In genomic region chr7:112316239-112316638, GRCm38 (mm10) we compare ENCODE assay signal across 9 mouse cellular contexts.
A peak's percentile ranks its signal among the peaks of the same experiment; 100 is the strongest.
DNase-seq lines count a peak whose midpoint lies in the region; ATAC-seq and TF ChIP-seq lines count a peak whose summit lies in the region.
"Had no signal": no experiment of that assay in that cellular context is flagged by ENCODE, and none has a peak within 500 bp of the region (broad histone marks: within the 10 kb centered on the region; RNA-seq: fewer than 3 reads in every experiment).

No protein-coding gene starts in this region.

- no peaks in the 10 kb centered on the region for H3K4me1 ChIP-seq in forebrain, postnatal 0 days (ENCODE audit: insufficient read depth)
- H3K4me1 ChIP-seq in forebrain, embryonic 12.5 days = no peaks in the 10 kb centered on the region
- H3K4me1 ChIP-seq in midbrain, embryonic 16.5 days (ENCODE audit: control insufficient read depth, insufficient read depth, low read length) = peaks cover 6% of the 10 kb centered on the region
- no peaks in the 10 kb centered on the region for H3K4me1 ChIP-seq in forebrain, embryonic 11.5 days (replicated peaks; ENCODE audit: control insufficient read depth, insufficient read depth, low read length)

- H3K9me3 ChIP-seq in forebrain, postnatal 0 days (ENCODE audit: low read length) = no peaks in the 10 kb centered on the region
- no peaks in the 10 kb centered on the region for H3K9me3 ChIP-seq in forebrain, embryonic 12.5 days
- no peaks in the 10 kb centered on the region for H3K9me3 ChIP-seq in midbrain, embryonic 16.5 days (replicated peaks; ENCODE audit: control insufficient read depth, low read length, poor library complexity, severe bottlenecking)
- no peaks in the 10 kb centered on the region for H3K9me3 ChIP-seq in forebrain, embryonic 11.5 days (ENCODE audit: control insufficient read depth, low read length)
- H3K9me3 ChIP-seq: embryonic facial prominence, embryonic 12.5 days had no signal

- peaks cover 17% of the 10 kb centered on the region for H3K36me3 ChIP-seq in forebrain, postnatal 0 days (ENCODE audit: insufficient read depth)
- H3K36me3 ChIP-seq in forebrain, embryonic 12.5 days (replicated peaks) = no peaks in the 10 kb centered on the region
- H3K36me3 ChIP-seq in midbrain, embryonic 16.5 days (ENCODE audit: control insufficient read depth, insufficient read depth, low read length) = no peaks in the 10 kb centered on the region
- no peaks in the 10 kb centered on the region for H3K36me3 ChIP-seq in forebrain, embryonic 11.5 days (ENCODE audit: control insufficient read depth, insufficient read depth, low read length)
- H3K36me3 ChIP-seq: embryonic facial prominence, embryonic 12.5 days had no signal

- no peaks in the 10 kb centered on the region for H3K27me3 ChIP-seq in forebrain, postnatal 0 days (ENCODE audit: insufficient read depth, low read length)
- no peaks in the 10 kb centered on the region; the same call in 1 of the 2 replicates for H3K27me3 ChIP-seq in forebrain, embryonic 12.5 days
- H3K27me3 ChIP-seq in midbrain, embryonic 16.5 days (ENCODE audit: control insufficient read depth, insufficient read depth, low read depth, low read length) = no peaks in the 10 kb centered on the region
- no peaks in the 10 kb centered on the region for H3K27me3 ChIP-seq in forebrain, embryonic 11.5 days (ENCODE audit: control insufficient read depth, insufficient read depth, low read length)
- H3K27me3 ChIP-seq: embryonic facial prominence, embryonic 12.5 days had no signal

- intact Hi-C loops in gastrocnemius, postnatal 36 days (cut with DNase I) = no loop called here

- no peak for DNase-seq in forebrain, postnatal 0 days
- DNase-seq in adrenal gland, adult 18-20 months (ENCODE audit: low spot score in 2 of 2) = peak; percentile 27 to 41
- DNase-seq in gastrocnemius, postnatal 36 days = peak; percentile 37 to 64
- peak; percentile 86 to 89 for DNase-seq in left cerebral cortex, adult 18-20 months (ENCODE audit: low spot score in 2 of 2)
- peak; percentile 86 for DNase-seq in telencephalon, adult 2 months (ENCODE audit: low read depth, low spot score)
- DNase-seq in forebrain, embryonic 11.5 days (ENCODE audit: low spot score) = no peak

- H3K27ac ChIP-seq in forebrain, postnatal 0 days (ENCODE audit: low read depth, low read length) = no peak overlapping the region
- H3K27ac ChIP-seq in forebrain, embryonic 12.5 days = no peak overlapping the region
- H3K27ac ChIP-seq in midbrain, embryonic 16.5 days (ENCODE audit: low read length) = no peak overlapping the region
- H3K27ac ChIP-seq in forebrain, embryonic 11.5 days (ENCODE audit: low read depth, low read length) = no peak overlapping the region
- H3K27ac ChIP-seq: embryonic facial prominence, embryonic 12.5 days had no signal

- no peak overlapping the region for H3K4me3 ChIP-seq in forebrain, postnatal 0 days (ENCODE audit: low read depth, low read length)
- H3K4me3 ChIP-seq in forebrain, embryonic 12.5 days (replicated peaks) = no peak overlapping the region
- H3K4me3 ChIP-seq in midbrain, embryonic 16.5 days (ENCODE audit: low read depth, low read length) = no peak overlapping the region
- no peak overlapping the region for H3K4me3 ChIP-seq in forebrain, embryonic 11.5 days (ENCODE audit: low read depth, low read length)
- H3K4me3 ChIP-seq: embryonic facial prominence, embryonic 12.5 days had no signal

- no peak for TF ChIP-seq CTCF in forebrain, postnatal 0 days (IDR thresholded peaks at IDR 0.05; ENCODE audit: low read depth)

- H3K9ac ChIP-seq in forebrain, postnatal 0 days = no peak overlapping the region
- no peak overlapping the region for H3K9ac ChIP-seq in forebrain, embryonic 12.5 days
- H3K9ac ChIP-seq in midbrain, embryonic 16.5 days (ENCODE audit: low read depth, low read length) = no peak overlapping the region
- H3K9ac ChIP-seq in forebrain, embryonic 11.5 days (ENCODE audit: low read length) = no peak overlapping the region
- H3K9ac ChIP-seq: embryonic facial prominence, embryonic 12.5 days had no signal

- ATAC-seq in forebrain, postnatal 0 days = 0 out of 2 replicates have a peak, but pooled peaks have one; percentile 12
- ATAC-seq in forebrain, embryonic 12.5 days (ENCODE audit: low FRiP score) = no peak
- no peak for ATAC-seq in midbrain, embryonic 16.5 days
- ATAC-seq in forebrain, embryonic 11.5 days (replicated peaks; ENCODE audit: low FRiP score) = no peak

- H3K4me2 ChIP-seq in forebrain, postnatal 0 days (ENCODE audit: low read depth) = no peak overlapping the region
- H3K4me2 ChIP-seq in forebrain, embryonic 12.5 days = no peak overlapping the region
- no peak overlapping the region for H3K4me2 ChIP-seq in midbrain, embryonic 16.5 days (ENCODE audit: low read length)
- H3K4me2 ChIP-seq in forebrain, embryonic 11.5 days (ENCODE audit: low read depth, low read length, severe bottlenecking) = no peak overlapping the region
- H3K4me2 ChIP-seq: embryonic facial prominence, embryonic 12.5 days had no signal

- WGBS in forebrain, postnatal 0 days = 60% methylated on average over 1 of the region's 1 CpGs
- WGBS in forebrain, embryonic 12.5 days = 82% methylated on average over 1 of the region's 1 CpGs
- 88% methylated on average over 1 of the region's 1 CpGs for WGBS in midbrain, embryonic 16.5 days
- WGBS in forebrain, embryonic 11.5 days = 74% methylated on average over 1 of the region's 1 CpGs

Comparison
In these comparisons a context has a peak if more than half of its experiments do, and no peak if none do; other contexts are left out.
1. DNase-seq: peak in adrenal gland, adult 18-20 months (2 of 2), gastrocnemius, postnatal 36 days (2 of 2), left cerebral cortex, adult 18-20 months (2 of 2) and telencephalon, adult 2 months (single experiment); none in forebrain, postnatal 0 days (single experiment) and forebrain, embryonic 11.5 days (single experiment).